Mouse (Mus musculus) stomach, postnatal 0 days (tissue): ENCODE measurements around the gene Mbnl2. TPM values are rescaled to one million over a fixed set of nuclear protein-coding genes. Genes with fewer than 3 reads are reported as not detected.

ENCODE experiments used
- ATAC-seq: fragments of 200-750 bp; cut with Nextera tagmentation; 2 replicates; pipeline ENCODE4 v1.8.0; 2017; ENCODE audit not compliant: low FRiP score, low TSS enrichment
- DNase-seq: peaks from one replicate; pipeline ENCODE4 v3.0.0-alpha.2; 2016; ENCODE audit warnings: low spot score
- H3K27ac ChIP-seq: fragments of 300-500 bp; sonication (generic); replicated peaks from 2 replicates; pipeline ENCODE4 v1.5.1; 2014; ENCODE audit warnings: mild to moderate bottlenecking, control low read depth
- H3K27me3 ChIP-seq: fragments of 300-500 bp; sonication (generic); 2 replicates; pipeline ENCODE4 v1.6.1; 2014; ENCODE audit warnings: low read length; ENCODE audit not compliant: control insufficient read depth, insufficient read depth
- H3K36me3 ChIP-seq: fragments of 300-500 bp; sonication (generic); 2 replicates; pipeline ENCODE4 v1.6.1; 2014; ENCODE audit warnings: low read length, mixed read lengths; ENCODE audit not compliant: control insufficient read depth, insufficient read depth
- H3K4me1 ChIP-seq: fragments of 300-500 bp; sonication (generic); replicated peaks from 2 replicates; pipeline ENCODE4 v1.6.1; 2014; ENCODE audit warnings: antibody characterized with exemption; ENCODE audit not compliant: control insufficient read depth, insufficient read depth
- H3K4me2 ChIP-seq: fragments of 300-500 bp; sonication (generic); replicated peaks from 2 replicates; pipeline ENCODE4 v1.6.1; 2014; ENCODE audit warnings: low read depth, mild to moderate bottlenecking, control low read depth, moderate library complexity
- H3K4me3 ChIP-seq: fragments of 300-500 bp; sonication (generic); 2 replicates; pipeline ENCODE4 v1.5.1; 2014; ENCODE audit warnings: low read depth, low read length, control low read depth
- H3K9ac ChIP-seq: fragments of 300-500 bp; sonication (generic); 2 replicates; pipeline ENCODE4 v1.6.1; 2014; ENCODE audit warnings: mild to moderate bottlenecking, low read length, control low read depth, mixed read lengths
- H3K9me3 ChIP-seq: fragments of 300-500 bp; sonication (generic); 2 replicates; pipeline ENCODE4 v1.6.1; 2016; ENCODE audit warnings: low read length; ENCODE audit not compliant: control insufficient read depth
- CTCF ChIP-seq: IDR thresholded peaks from 2 replicates; pipeline ENCODE4 v1.5.1; 2016; ENCODE audit warnings: antibody characterized with exemption, low read depth, mild to moderate bottlenecking, moderate library complexity
- EP300 ChIP-seq: optimal IDR thresholded peaks from 2 replicates; pipeline ENCODE3; 2016; ENCODE audit warnings: antibody characterized with exemption
- WGBS: fragments of 180-500 bp; shearing (Covaris S2); extraction: QIAGEN DNeasy Blood & Tissue Kit; methylation state at CpG from one replicate; pipeline ENCODE4 v1.1.7; 2014; 5-methylcytosine and 5-hydroxymethylcytosine counted together
- polyA plus RNA-seq: library from polyadenylated mRNA; unstranded; fragments of >200 nt; fragmentation: Nextera tagmentation; extraction: Ambion mirVana; gene quantifications from 2 replicates; pipeline ENCODE4 v1.2.1, GENCODE M21; 2015

Gene Mbnl2
- polyA plus RNA-seq, 1 experiment from 2014 or later = 104 TPM

DNA sequence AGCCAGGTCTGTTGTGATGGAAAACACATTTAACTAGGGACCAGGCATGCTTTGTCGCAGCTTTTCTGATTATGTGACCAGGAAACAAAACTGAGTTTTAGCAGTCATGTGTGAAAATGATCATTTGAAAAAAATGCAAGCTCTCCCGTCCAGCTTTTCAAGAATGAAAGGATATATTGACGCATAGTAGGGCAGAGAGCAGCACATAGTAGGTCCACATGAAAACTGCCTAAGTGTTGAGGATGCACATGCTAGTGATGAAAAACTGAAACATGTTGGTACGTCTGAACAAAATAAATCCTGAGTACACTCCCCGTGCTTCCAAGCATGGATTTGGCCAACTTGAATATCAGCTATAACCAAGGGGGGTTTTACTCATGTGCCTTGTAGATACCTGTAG is 109.1 kb downstream of the Mbnl2 start:
- Histone ChIP-seq H3K4me1 (no peaks in the 10 kb centered on the region), H3K27ac (no peak overlapping the region), H3K36me3 (peaks cover 15% of the 10 kb centered on the region), H3K9me3 (no peaks in the 10 kb centered on the region), H3K4me3 (no peak overlapping the region), H3K4me2 (no peak overlapping the region), H3K27me3 (no peaks in the 10 kb centered on the region), H3K9ac (no peak overlapping the region)
- DNase-seq (no peak), ATAC-seq (no peak)
- no peak for TF ChIP-seq CTCF
- TF ChIP-seq EP300 = no peak
- WGBS = 94% methylated on average over 5 of the region's 5 CpGs

GRCm38 (mm10) chr14:120387293-120387692 is 111.8 kb downstream of the Mbnl2 start:
- H3K9ac ChIP-seq = no peak overlapping the region
- TF ChIP-seq CTCF = no peak
- no peak for TF ChIP-seq EP300
- WGBS = 50% methylated on average over 4 of the region's 4 CpGs
- no peak overlapping the region for H3K4me3 ChIP-seq
- H3K27ac ChIP-seq = no peak overlapping the region
- H3K9me3 ChIP-seq = no peaks in the 10 kb centered on the region
- no peaks in the 10 kb centered on the region for H3K27me3 ChIP-seq
- DNase-seq (no peak), ATAC-seq (no peak)
- peaks cover 17% of the 10 kb centered on the region for H3K36me3 ChIP-seq
- no peaks in the 10 kb centered on the region for H3K4me1 ChIP-seq
- no peak overlapping the region for H3K4me2 ChIP-seq

DNA sequence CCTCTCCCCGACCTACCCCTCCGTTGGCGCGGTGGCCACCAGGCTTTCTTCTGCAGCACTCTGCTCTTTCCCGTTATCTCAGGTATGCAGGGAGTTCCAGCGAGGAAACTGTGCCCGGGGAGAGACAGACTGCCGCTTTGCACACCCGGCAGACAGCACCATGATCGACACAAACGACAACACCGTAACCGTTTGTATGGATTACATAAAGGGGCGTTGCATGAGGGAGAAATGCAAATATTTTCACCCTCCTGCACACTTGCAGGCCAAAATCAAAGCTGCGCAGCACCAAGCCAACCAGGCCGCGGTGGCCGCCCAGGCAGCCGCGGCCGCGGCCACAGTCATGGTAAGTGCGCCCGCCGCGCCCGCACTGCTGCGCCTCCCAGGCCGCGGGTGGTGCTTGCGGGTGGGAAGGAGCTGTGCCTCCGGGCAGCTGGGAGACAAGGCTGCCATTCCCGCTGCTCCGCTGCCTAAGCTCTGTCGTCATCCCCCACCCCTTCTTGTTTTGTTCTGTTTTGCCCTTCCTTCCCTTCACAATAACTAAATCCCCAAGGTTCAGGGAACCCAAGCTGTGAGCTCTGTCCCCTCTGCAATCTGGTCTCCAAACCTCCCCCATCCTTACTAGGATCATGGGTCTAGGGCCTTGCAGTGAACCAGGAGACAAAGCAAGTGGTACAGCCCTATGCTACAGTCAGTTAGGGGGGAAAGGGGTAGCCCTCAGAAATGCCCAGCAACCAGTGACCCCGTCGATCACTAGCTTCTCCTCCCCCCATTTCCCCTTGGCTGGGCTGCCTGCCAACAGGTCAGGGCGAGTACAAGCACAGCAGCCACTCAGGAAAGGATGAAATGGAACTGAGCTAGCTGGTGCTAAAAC is 113.6 kb downstream of the Mbnl2 start:
- peaks cover 18% of the 10 kb centered on the region for H3K36me3 ChIP-seq
- no peak overlapping the region for H3K9ac ChIP-seq
- 29% methylated on average over 37 of the region's 38 CpGs for WGBS
- no peaks in the 10 kb centered on the region for H3K27me3 ChIP-seq
- ATAC-seq = peak; percentile 47; the same call in 1 of the 2 replicates
- H3K4me3 ChIP-seq = no peak overlapping the region
- peak; percentile 35 for DNase-seq
- H3K4me2 ChIP-seq = no peak overlapping the region
- TF ChIP-seq EP300 = no peak
- TF ChIP-seq CTCF = no peak
- H3K9me3 ChIP-seq = no peaks in the 10 kb centered on the region
- no peaks in the 10 kb centered on the region for H3K4me1 ChIP-seq
- peak overlapping the region; percentile 2 for H3K27ac ChIP-seq

GRCm38 (mm10) chr14:120390231-120390944 is 114.9 kb downstream of the Mbnl2 start:
- H3K9ac ChIP-seq = no peak overlapping the region
- H3K36me3 ChIP-seq = peaks cover 18% of the 10 kb centered on the region
- WGBS = 95% methylated on average over 10 of the region's 10 CpGs
- no peak for DNase-seq
- no peak overlapping the region for H3K4me2 ChIP-seq
- H3K27ac ChIP-seq = no peak overlapping the region
- TF ChIP-seq EP300 = no peak
- TF ChIP-seq CTCF = peak; percentile 53
- no peaks in the 10 kb centered on the region for H3K9me3 ChIP-seq
- ATAC-seq = no peak
- no peaks in the 10 kb centered on the region for H3K27me3 ChIP-seq
- no peak overlapping the region for H3K4me3 ChIP-seq
- no peaks in the 10 kb centered on the region for H3K4me1 ChIP-seq

- no peaks in the 10 kb centered on the region for H3K4me1 ChIP-seq
- no peak overlapping the region for H3K27ac ChIP-seq
- H3K9ac ChIP-seq = no peak overlapping the region
- H3K4me3 ChIP-seq = no peak overlapping the region
- no peak for TF ChIP-seq EP300
- TF ChIP-seq CTCF = no peak
- H3K36me3 ChIP-seq = peaks cover 23% of the 10 kb centered on the region
- H3K9me3 ChIP-seq = no peaks in the 10 kb centered on the region
- WGBS = 74% methylated on average over 10 of the region's 10 CpGs
- ATAC-seq = peak; percentile 41; the same call in 1 of the 2 replicates
- H3K4me2 ChIP-seq = no peak overlapping the region
- H3K27me3 ChIP-seq = no peaks in the 10 kb centered on the region
- DNase-seq = no peak
Observed at GRCm38 (mm10) chr14:120391701-120392100, 116.2 kb downstream of the Mbnl2 start.

- Histone ChIP-seq H3K4me3 (no peak overlapping the region), H3K27me3 (no peaks in the 10 kb centered on the region), H3K36me3 (peaks cover 23% of the 10 kb centered on the region), H3K27ac (no peak overlapping the region), H3K9me3 (no peaks in the 10 kb centered on the region), H3K9ac (no peak overlapping the region), H3K4me2 (no peak overlapping the region), H3K4me1 (no peaks in the 10 kb centered on the region)
- no peak for DNase-seq
- 81% methylated on average over 9 of the region's 9 CpGs for WGBS
- no peak for ATAC-seq
- no peak for TF ChIP-seq CTCF
- TF ChIP-seq EP300 = no peak
Observed at GRCm38 (mm10) chr14:120392441-120392840, 117.0 kb downstream of the Mbnl2 start.
